Mouse (Mus musculus): ENCODE results near the gene Socs3. TPM values are rescaled to one million over a fixed set of nuclear protein-coding genes. Genes with fewer than 3 reads are reported as not detected.

Gene Socs3
- polyA plus RNA-seq, 1 experiment from 2014 or later, result 15.7 TPM

DNA sequence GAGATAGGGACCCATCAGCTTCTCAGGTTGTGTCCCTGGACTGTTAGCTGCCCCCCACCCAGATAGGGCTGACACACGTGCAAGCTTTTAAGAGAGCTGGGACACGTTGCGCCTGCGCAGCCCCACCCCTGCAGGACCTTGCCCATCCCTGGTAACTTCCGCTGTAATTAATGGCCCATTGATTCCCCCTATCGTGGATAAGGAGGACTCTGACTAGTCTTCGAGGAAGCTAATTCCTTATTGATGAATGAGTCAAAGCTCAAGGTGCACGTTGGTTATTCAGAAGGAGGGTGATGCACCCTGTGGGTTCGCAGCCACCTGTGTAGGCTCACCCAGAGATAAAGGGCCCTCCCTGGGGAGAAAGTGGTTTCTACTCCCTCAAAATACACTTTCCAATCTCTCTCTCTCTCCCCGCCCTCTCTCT lies 22.8 kb downstream of the Socs3 start:
- Histone ChIP-seq H3K36me3 (ENCODE audit: control insufficient read depth, insufficient read depth) (no peaks in the 10 kb centered on the region), H3K27ac (ENCODE audit: low read depth, low read length) (peak overlapping the region; percentile 74), H3K4me2 (replicated peaks; ENCODE audit: low read depth) (peak overlapping the region; percentile 43), H3K9me3 (ENCODE audit: control insufficient read depth) (no peaks in the 10 kb centered on the region), H3K27me3 (replicated peaks; ENCODE audit: control insufficient read depth, insufficient read depth, low read length) (no peaks in the 10 kb centered on the region), H3K4me3 (ENCODE audit: low read depth, low read length) (no peak overlapping the region), H3K4me1 (replicated peaks; ENCODE audit: control insufficient read depth, insufficient read depth, low read length) (0 out of 2 replicates have a peak, but pooled peaks cover 7% of the 10 kb centered on the region), H3K9ac (ENCODE audit: low read depth, low read length) (no peak overlapping the region)
- TF ChIP-seq CTCF (IDR thresholded peaks at IDR 0.05; ENCODE audit: low read depth), result peak; percentile 23; the same call in 1 of the 2 replicates
- 35% methylated on average over 10 of the region's 10 CpGs for WGBS
- peak; percentile 95 for ATAC-seq

GRCm38 (mm10) chr11:117946195-117946979 lies 23.5 kb downstream of the Socs3 start:
- H3K4me2 ChIP-seq (replicated peaks; ENCODE audit: low read depth), result peak overlapping the region; percentile 43
- H3K4me1 ChIP-seq (replicated peaks; ENCODE audit: control insufficient read depth, insufficient read depth, low read length), result 0 out of 2 replicates have a peak, but pooled peaks cover 7% of the 10 kb centered on the region
- no peaks in the 10 kb centered on the region for H3K27me3 ChIP-seq (replicated peaks; ENCODE audit: control insufficient read depth, insufficient read depth, low read length)
- WGBS, result 55% methylated on average over 11 of the region's 11 CpGs
- H3K27ac ChIP-seq (ENCODE audit: low read depth, low read length), result peak overlapping the region; percentile 74
- no peaks in the 10 kb centered on the region for H3K9me3 ChIP-seq (ENCODE audit: control insufficient read depth)
- ATAC-seq, result peak; percentile 57
- no peak for TF ChIP-seq CTCF (IDR thresholded peaks at IDR 0.05; ENCODE audit: low read depth)
- no peaks in the 10 kb centered on the region for H3K36me3 ChIP-seq (ENCODE audit: control insufficient read depth, insufficient read depth)
- no peak overlapping the region for H3K4me3 ChIP-seq (ENCODE audit: low read depth, low read length)
- H3K9ac ChIP-seq (ENCODE audit: low read depth, low read length), result no peak overlapping the region

DNA sequence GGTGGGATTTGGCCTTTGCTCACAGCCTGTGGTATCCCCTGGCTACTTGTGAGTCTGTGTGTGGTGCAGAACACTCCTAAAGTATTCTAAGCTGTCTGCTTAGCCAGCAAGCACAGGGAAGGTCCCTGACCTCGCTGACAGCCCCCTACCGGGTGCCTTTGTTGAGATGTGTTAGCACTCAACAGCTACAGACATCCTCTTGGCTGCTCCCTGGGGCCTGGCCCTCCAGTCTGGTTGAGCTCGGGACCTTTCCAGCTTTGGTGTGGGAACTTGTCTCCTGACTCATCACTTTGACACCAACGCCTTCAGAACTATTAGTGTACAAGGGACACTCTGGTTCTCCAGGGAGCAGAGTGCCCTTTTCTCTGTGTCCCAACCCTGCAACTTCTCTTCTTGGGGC lies 28.0 kb downstream of the Socs3 start:
- TF ChIP-seq CTCF (IDR thresholded peaks at IDR 0.05; ENCODE audit: low read depth), result peak; percentile 14; the same call in 1 of the 2 replicates
- ATAC-seq, result no peak
- Histone ChIP-seq H3K4me2 (replicated peaks; ENCODE audit: low read depth) (no peak overlapping the region), H3K4me3 (ENCODE audit: low read depth, low read length) (no peak overlapping the region), H3K9me3 (ENCODE audit: control insufficient read depth) (no peaks in the 10 kb centered on the region), H3K27ac (ENCODE audit: low read depth, low read length) (no peak overlapping the region), H3K4me1 (replicated peaks; ENCODE audit: control insufficient read depth, insufficient read depth, low read length) (peaks cover 2% of the 10 kb centered on the region; the same call in 1 of the 2 replicates), H3K9ac (ENCODE audit: low read depth, low read length) (no peak overlapping the region), H3K36me3 (ENCODE audit: control insufficient read depth, insufficient read depth) (no peaks in the 10 kb centered on the region), H3K27me3 (replicated peaks; ENCODE audit: control insufficient read depth, insufficient read depth, low read length) (no peaks in the 10 kb centered on the region)
- WGBS, result 51% methylated on average over 4 of the region's 4 CpGs

DNA sequence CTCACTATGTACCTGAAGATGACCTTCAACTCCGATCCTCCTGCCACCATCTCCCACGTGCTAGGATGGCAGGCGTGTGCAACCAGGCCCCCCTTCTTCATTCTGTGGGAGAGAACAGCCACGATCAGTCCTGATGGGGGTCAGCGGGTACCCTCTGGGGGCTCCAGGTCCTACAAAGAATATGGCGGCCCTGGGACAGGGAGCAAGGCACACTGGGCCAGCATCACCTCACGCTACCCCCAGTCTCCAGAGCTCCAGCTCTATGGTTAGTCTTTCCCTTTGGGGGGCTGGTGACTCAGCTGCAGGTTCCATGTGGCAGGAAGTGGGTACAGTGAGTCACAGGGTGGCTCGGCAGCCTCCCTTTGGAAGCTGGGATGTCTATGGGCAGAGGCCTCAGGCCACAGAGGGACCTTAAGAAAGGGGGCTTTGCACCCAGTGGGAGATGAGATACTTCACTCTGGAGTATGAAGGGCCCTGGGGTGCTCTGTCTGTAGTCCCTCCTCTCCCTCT lies 28.5 kb downstream of the Socs3 start:
- ATAC-seq, result no peak
- no peak overlapping the region for H3K27ac ChIP-seq (ENCODE audit: low read depth, low read length)
- WGBS, result 89% methylated on average over 8 of the region's 8 CpGs
- H3K9me3 ChIP-seq (ENCODE audit: control insufficient read depth), result no peaks in the 10 kb centered on the region
- H3K4me1 ChIP-seq (replicated peaks; ENCODE audit: control insufficient read depth, insufficient read depth, low read length), result peaks cover 2% of the 10 kb centered on the region; the same call in 1 of the 2 replicates
- H3K27me3 ChIP-seq (replicated peaks; ENCODE audit: control insufficient read depth, insufficient read depth, low read length), result no peaks in the 10 kb centered on the region
- H3K9ac ChIP-seq (ENCODE audit: low read depth, low read length), result no peak overlapping the region
- no peaks in the 10 kb centered on the region for H3K36me3 ChIP-seq (ENCODE audit: control insufficient read depth, insufficient read depth)
- H3K4me3 ChIP-seq (ENCODE audit: low read depth, low read length), result no peak overlapping the region
- TF ChIP-seq CTCF (IDR thresholded peaks at IDR 0.05; ENCODE audit: low read depth), result no peak
- H3K4me2 ChIP-seq (replicated peaks; ENCODE audit: low read depth), result no peak overlapping the region

- Histone ChIP-seq H3K4me3 (ENCODE audit: low read depth, low read length) (no peak overlapping the region), H3K27me3 (replicated peaks; ENCODE audit: control insufficient read depth, insufficient read depth, low read length) (no peaks in the 10 kb centered on the region), H3K27ac (ENCODE audit: low read depth, low read length) (0 out of 2 replicates have a peak overlapping the region, but pooled peaks have one; percentile 52), H3K4me2 (replicated peaks; ENCODE audit: low read depth) (no peak overlapping the region), H3K36me3 (ENCODE audit: control insufficient read depth, insufficient read depth) (no peaks in the 10 kb centered on the region), H3K9me3 (ENCODE audit: control insufficient read depth) (no peaks in the 10 kb centered on the region), H3K4me1 (replicated peaks; ENCODE audit: control insufficient read depth, insufficient read depth, low read length) (peaks cover under 1% of the 10 kb centered on the region; the same call in 1 of the 2 replicates), H3K9ac (ENCODE audit: low read depth, low read length) (no peak overlapping the region)
- 90% methylated on average over 6 of the region's 6 CpGs for WGBS
- TF ChIP-seq CTCF (IDR thresholded peaks at IDR 0.05; ENCODE audit: low read depth), result no peak
- ATAC-seq, result no peak
These were observed 29.0 kb downstream of the Socs3 start for GRCm38 (mm10) chr11:117940881-117941280.

DNA sequence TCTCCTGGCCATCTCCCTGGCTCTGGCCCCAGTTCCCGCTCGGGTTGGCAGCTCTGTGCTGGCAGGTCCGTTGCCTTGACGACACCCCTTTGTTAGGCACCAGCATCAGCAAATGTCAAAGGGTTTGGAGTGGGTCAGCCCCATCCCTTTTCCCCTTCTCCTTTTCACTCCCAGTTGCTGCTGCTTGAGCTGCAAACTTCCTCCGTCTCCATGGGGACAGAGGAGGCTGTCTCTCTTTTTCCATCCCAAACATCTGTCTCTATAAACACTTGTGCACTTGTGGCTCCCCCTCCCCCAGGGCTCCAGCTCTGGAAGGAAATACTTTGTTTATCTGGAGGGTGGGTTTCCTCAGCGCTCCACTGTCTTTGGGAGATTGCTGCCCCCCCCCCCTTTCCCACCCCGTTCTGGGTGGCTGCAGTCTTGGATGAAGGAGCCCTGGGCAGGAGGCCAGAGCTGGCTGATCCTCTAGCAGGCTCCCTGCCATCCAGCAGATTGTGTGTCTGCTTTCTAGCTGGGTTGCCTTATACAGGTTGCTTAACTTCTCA lies 30.0 kb downstream of the Socs3 start:
- H3K4me1 ChIP-seq (replicated peaks; ENCODE audit: control insufficient read depth, insufficient read depth, low read length), result peaks cover 11% of the 10 kb centered on the region
- H3K27ac ChIP-seq (ENCODE audit: low read depth, low read length), result peak overlapping the region; percentile 52; the same call in 1 of the 2 replicates
- H3K4me2 ChIP-seq (replicated peaks; ENCODE audit: low read depth), result no peak overlapping the region
- 31% methylated on average over 7 of the region's 7 CpGs for WGBS
- no peak for TF ChIP-seq CTCF (IDR thresholded peaks at IDR 0.05; ENCODE audit: low read depth)
- no peak overlapping the region for H3K4me3 ChIP-seq (ENCODE audit: low read depth, low read length)
- H3K36me3 ChIP-seq (ENCODE audit: control insufficient read depth, insufficient read depth), result no peaks in the 10 kb centered on the region
- 0 out of 2 replicates have a peak, but pooled peaks have one; percentile 22 for ATAC-seq
- H3K9ac ChIP-seq (ENCODE audit: low read depth, low read length), result no peak overlapping the region
- no peaks in the 10 kb centered on the region for H3K9me3 ChIP-seq (ENCODE audit: control insufficient read depth)
- H3K27me3 ChIP-seq (replicated peaks; ENCODE audit: control insufficient read depth, insufficient read depth, low read length), result no peaks in the 10 kb centered on the region

All from intestine, postnatal 0 days (tissue).